Mouse (Mus musculus) thymus, postnatal 25 days (tissue): ENCODE data around the gene Tbc1d16.
"Not testable (repeated sequence)": the region's sequence is repeated elsewhere in the genome, so short reads cannot be mapped to it uniquely, and the experiment has no call there.

ENCODE experiments used
- DNase-seq: peaks from one replicate; pipeline ENCODE4 v3.0.0; 2022

Gene Tbc1d16

DNA sequence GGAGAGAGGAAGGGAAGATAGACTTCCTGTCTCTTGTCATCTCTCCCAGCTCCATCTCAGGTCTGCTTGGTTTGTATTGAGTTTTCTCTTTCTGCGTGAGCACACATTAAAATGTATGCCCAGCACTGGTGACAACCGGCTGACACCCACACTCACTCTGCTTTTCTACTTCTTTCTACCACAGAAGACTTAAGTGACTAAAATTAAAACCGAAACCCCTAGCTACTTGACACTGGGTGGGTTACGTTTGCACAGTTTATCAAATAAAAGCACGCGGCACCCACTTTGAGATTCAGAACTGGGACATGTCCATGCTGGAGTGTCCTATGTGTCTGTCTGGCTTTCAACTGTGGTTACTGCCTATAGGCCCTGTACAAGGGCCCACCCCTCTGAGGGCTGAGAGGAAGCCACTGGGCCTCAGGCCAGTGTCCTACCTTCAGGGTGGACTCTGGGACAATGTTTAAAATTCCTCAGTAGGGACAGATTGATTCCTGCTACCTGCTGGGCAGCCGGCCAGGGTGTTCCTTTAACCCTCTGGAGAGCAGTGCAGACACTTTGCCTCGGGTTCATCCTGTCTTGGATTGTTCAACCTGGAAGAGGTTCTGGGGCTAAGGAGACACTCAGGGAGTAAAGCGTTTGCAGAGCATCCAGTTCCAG lies 118.8 kb downstream of the Tbc1d16 start:
- DNase-seq: no peak

DNA sequence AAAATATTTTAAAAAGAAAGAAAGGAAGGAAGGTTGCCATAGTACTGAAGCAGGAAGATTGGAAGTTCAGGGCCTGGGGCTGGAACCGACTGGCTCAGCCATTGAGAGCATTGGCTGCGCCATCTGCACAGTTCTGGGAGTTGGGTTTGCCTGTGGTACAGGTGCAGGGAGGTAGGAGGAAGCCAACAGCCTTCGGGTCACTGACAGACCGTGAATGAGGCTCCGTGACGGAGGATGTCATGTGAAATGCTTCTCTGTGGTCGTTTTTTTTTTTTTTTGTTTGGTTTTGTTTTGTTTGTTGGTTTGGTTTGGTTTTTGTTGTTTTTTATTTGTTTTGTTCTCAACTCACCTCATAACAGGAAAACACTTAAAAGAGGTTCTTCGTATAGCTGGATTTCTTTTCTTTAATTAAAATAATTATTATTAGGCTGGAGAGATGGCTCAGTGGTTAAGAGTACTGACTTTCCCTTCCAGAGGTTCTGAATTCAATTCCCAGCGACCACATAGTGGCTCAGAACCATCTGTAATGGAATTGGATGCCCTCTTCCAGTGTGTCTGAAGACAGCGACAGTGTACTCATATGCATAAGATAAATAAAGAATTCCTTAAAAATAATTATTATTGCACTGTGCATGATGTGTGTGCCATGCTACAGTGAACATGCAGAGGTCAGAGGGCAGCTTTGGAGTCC lies 119.6 kb downstream of the Tbc1d16 start:
- DNase-seq: no peak

DNA sequence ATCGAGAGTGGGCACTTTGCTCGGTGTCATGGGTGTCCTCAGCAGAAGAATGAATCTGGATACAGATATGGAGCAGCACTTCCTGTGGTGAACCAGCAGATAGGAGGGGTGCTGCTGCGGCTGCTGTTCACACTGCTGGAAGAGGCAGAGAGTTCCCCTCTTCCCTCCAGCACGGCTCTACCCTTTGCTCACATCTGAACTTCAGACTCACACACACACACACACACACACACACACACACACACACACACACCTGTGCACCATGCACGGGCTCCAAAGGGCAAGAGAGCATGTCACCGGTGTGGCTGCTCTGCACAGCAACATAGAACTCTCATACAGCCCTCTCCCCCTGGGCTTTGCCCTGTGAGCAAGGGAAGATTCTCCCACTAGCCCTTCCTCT lies 122.0 kb downstream of the Tbc1d16 start:
- DNase-seq: peak; percentile 17

GRCm38 (mm10) chr11:119105748-119106147 lies 122.6 kb downstream of the Tbc1d16 start:
- no peak for DNase-seq

- no peak for DNase-seq
Observed at GRCm38 (mm10) chr11:119105071-119105609, 123.2 kb downstream of the Tbc1d16 start.

GRCm38 (mm10) chr11:119103991-119104390 lies 124.3 kb downstream of the Tbc1d16 start:
- DNase-seq: no peak

- DNase-seq: not testable (repeated sequence)
Observed at GRCm38 (mm10) chr11:119100355-119100754, 127.9 kb downstream of the Tbc1d16 start.

GRCm38 (mm10) chr11:119098202-119098601 lies 130.1 kb downstream of the Tbc1d16 start:
- no peak for DNase-seq

- DNase-seq: no peak
Observed at GRCm38 (mm10) chr11:119095441-119095840, 132.9 kb downstream of the Tbc1d16 start.

DNA sequence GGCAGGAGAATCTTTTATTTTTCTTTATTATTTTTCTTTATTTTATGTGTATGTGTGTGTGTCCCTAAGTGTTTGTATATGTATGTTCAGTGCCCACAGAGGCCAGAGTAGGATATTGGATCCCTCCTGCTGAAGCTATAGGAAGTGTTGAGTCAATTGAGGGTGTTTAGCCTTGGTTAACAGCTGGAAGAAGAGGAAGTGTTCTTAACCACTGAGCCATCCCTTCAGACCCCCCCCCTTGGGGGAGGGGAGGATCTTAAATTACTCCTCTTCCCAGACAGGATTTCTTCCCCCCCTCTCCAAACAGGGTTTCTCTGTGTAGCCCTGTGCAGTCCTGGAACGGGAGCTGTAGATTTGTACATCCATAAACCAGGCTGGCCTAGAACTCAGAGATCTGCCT lies 135.0 kb downstream of the Tbc1d16 start:
- no peak for DNase-seq
